Mouse (Mus musculus) layer of hippocampus, adult 18-20 months (tissue): ENCODE data around the gene Erbb2. TPM values are rescaled to one million over a fixed set of nuclear protein-coding genes. Genes with fewer than 3 reads are reported as not detected.
A peak's percentile ranks its signal among the peaks of the same experiment; 100 is the strongest.
"Not testable (repeated sequence)": the region's sequence is repeated elsewhere in the genome, so short reads cannot be mapped to it uniquely, and the experiment has no call there.

Experiments used
- DNase-seq, 2 experiments: peaks; one replicate each; pipeline ENCODE4 v3.0.0; 2022; ENCODE audit warnings: low spot score in 2 of 2
- long read RNA-seq: library from polyadenylated mRNA; stranded (forward); transcript quantifications from one replicate; pipeline ENCODE4 v2.0.0, GENCODE M21; 2021
- total RNA-seq, 2 experiments: library from RNA; stranded (reverse); gene quantifications; 2 replicates each; pipeline ENCODE4 v1.2.3; 2021

Erbb2 gene
- total RNA-seq, result 1 to 10 TPM; 1.4 to 1.9 TPM
- long read RNA-seq, full-length matches to known transcripts, result 3 of 3 reads
- long read RNA-seq, partial matches to known transcripts, result 0 of 3 reads
- long read RNA-seq, other reads (novel, unspliced or antisense), result 0 of 3 reads

DNA sequence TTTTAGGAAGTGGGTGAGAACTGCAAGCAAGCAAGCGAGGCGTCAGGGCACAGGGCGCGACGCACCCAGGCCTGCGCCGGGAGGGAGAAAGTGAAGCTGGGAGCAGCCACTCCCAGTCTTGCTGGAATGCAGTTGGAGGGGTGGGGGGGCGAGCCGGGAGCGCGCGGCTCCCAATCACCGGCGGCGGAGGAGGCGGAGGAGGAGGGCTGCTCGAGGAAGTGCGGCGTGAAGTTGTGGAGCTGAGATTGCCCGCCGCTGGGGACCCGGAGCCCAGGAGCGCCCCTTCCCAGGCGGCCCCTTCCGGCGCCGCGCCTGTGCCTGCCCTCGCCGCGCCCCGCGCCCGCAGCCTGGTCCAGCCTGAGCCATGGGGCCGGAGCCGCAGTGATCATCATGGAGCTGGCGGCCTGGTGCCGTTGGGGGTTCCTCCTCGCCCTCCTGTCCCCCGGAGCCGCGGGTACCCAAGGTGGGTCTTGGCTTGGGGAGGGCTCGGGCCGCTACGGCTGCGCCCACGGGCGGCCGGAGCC lies at the start of gene Erbb2:
Erbb2 (plus strand) TSS at position 198 of the 524 bp plus-strand sequence.
- DNase-seq, result no peak

DNA sequence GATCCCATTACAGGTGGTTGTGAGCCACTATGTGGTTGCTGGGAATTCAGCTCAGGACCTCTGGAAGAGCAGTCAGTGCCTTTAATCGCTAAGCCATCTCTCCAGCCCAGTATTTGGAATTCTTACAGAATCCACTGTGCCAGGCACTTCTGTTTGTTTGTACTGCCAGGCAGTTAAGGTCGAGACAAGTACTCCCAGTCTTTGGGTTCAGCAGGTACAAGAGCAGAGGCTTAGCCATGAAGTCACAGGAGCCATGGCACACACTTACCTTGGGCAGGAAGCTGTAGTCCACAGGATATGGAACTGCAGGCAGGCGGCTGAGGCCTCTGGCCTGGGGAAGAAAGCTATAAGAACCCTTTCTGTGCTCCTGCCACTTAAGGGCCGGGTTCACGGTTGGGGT lies 48.5 kb upstream of the Erbb2 start:
- no peak for DNase-seq

DNA sequence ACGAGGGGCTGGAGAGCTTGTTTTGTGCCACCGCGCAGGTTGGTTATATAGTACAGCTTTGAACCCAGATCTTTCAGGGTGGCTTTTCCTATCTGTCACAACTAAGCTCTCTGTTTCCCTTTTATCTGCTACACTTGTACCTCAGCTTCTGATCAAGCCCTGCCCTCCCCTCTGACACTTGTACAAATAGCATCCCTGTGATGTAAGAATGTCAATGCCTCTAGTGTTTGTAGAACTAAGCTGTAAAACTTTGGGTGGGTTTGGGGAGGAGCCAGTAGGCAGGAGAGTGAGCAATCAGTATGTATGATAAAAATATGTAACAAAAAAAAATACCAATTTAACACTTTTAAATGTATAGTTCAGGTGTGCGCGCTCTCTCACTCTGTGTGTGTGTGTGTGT lies 47.9 kb upstream of the Erbb2 start:
- DNase-seq, result no peak

DNA sequence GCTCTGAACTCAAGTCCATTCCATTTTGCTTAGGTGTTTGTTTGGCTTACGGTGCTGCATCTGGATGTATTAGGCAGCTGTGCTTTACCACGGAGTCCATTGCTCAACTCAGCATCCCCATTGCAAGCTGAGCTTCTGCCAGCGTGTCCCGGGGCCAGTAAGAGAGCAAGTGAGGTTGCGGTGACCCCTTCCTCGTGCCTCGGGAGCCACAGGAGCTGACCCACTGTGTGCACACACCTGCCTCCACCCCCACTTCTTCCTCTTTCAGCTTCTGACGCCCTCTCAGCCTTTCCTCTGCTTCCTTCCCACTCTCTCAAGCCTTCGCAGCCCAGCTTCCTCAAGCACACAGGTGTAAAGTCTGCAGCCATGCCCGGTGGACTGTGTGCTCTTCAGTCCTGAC lies 46.0 kb upstream of the Erbb2 start:
- DNase-seq, result no peak

DNA sequence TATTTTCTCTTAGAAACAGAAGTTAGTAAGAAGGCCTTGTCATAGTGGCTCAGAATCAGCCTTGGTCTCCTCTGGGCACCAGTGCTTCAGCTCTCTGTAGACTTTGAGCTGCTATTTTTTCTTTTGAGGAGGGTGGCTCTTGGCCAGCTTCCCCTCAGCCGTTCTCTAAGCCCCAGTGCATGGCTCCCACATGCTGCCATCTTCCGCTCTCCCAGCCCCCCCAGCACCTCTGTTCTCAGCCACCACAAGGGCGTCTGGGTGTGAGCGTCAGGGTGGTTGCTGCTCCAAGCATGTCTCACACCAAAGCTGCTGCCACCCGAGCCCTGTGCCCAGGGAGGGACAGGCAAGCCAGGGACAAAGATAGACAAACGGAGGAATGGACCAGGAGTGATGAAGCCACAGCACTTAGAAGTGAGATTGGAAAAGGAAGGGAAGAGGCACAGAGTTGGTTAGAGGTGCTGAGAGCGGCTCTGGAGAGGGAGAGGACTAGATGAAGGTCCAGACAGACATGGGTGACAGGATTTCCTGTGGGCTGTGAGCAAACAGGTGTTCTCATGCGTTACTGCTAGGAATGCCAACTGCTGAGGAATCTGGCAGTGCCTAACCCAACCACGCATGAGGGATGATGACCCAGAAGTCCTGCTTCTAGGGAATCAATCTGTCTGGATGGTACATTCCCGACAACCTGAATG lies 45.0 kb upstream of the Erbb2 start:
- no peak for DNase-seq

DNA sequence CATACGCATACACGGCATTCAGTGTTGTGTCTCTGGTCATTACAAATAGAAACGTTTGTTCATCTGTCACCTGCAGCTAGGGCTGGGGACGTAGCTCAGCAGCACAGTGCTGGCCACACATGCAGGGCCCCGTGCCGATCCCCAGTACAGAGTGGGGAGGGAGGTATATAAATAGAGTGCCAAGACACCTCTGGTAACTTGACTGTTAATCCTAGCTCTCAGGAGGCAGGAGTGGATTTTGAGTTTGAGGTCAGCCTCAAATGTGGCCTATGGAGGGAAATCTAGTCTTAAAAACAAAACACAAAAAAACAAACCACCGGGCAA lies 44.4 kb upstream of the Erbb2 start:
- DNase-seq, result no peak

DNA sequence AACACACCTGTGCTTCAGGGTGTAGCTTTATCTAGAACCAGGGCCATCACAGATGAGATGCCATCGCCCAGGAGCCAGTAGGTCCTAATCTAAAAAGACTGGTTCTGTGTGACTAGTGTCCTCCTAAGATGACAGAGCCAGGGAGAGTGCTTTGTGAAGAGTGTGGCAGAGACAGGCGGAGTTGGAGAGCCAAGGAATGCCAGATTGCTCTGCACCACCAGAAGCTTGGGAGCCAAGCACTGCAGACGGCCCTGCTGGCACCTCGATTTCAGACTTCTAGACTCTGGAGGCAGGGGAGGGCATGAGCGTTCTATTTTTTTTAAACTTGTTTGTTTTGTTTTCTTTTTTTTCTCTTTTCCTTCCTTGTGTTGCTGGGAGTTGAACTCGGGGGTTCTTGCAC lies 42.9 kb upstream of the Erbb2 start:
- peak in 1 of 2 experiments; percentile 63 for DNase-seq

DNA sequence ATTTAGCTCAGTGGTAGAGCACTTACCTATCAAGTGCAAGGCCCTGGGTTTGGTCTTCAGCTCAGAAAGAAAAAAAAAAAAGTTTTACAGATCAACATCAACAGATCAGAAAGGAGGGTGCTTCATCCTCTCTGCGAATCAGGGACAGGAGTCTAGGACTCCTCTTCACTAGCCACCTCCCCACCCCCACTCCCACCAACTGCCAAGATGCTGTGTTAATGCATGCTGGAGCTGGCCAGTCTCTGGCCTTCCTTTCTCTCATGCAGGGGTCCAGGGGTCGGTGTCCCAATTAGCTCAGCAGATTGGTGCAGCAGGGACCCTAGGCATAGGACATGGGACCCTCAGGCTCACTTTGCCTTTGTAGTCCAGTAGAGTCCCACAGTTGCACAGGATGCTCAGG lies 41.7 kb upstream of the Erbb2 start:
- DNase-seq, result no peak

DNA sequence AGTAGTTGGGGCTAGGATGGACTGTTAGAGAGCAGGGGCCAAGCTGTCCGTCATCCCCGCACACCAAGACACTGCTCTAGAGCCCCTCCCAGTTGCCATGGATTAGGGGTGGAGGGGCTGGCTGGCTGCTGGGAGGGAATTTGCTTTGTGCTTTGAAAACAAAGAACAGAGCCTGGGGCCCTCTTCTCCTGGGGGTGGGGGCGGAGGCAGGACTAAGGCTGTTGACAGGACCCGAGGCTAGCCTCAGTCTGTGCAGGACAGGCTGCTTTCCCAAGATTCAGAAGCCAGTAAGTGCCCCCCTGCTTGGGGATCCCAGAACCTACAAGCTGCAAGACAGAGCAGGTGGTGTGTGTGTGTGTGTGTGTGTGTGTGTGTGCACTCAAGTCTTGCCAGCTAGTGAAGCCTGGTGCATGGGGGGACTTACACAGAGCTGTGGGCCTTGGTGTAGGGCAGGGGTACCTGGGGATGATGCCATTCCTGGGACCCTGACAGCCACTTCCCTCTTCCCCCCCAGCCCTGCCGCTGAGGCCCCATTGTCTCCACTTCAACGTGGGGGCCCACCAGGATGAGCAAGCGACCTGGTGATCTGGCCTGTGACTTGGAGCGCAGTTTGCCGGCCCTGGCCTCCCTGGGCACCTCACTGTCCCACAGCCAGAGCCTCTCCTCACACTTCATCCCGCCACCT lies 40.6 kb upstream of the Erbb2 start:
- DNase-seq, result no peak

DNA sequence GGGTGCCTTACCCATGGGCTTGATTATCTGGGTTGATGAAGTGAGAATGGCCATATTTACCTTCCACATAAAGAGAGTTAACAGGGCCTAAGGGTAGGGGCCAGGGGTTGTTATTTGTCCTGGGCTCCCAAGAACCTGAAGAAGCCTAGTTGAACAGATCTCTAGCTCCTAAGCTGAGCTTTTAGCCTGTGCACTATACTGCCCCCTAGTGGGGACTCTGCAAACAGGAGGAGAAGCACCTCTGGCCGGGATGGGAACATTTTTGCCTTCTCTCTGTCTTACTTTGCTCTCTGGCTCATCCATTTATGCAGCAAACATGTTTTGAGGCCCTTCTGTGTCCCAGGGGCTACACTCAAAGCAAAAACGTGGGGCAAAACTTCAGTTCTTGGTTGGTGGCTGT lies 39.9 kb upstream of the Erbb2 start:
- DNase-seq, result peak in 1 of 2 experiments; percentile 75

DNA sequence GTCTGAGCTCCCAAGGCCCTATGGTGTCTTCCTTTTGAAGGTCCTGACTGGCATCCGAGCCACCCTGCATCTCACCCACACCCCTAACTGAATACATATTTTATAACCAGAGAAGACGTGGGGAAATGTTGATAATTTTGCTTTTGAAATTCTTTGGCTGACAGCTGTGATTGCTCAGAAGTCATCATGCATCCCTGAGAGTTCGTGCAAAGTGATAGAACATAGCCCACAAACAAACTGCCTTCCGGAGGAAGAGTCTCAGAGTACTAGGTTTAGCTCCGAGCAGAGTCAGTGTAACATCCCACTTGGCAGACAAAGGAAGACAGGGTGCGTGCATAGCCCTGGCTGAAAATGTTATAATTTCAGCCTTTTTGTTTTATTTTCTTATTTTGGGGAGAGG lies 39.0 kb upstream of the Erbb2 start:
- DNase-seq, result peak in 1 of 2 experiments; percentile 62

DNA sequence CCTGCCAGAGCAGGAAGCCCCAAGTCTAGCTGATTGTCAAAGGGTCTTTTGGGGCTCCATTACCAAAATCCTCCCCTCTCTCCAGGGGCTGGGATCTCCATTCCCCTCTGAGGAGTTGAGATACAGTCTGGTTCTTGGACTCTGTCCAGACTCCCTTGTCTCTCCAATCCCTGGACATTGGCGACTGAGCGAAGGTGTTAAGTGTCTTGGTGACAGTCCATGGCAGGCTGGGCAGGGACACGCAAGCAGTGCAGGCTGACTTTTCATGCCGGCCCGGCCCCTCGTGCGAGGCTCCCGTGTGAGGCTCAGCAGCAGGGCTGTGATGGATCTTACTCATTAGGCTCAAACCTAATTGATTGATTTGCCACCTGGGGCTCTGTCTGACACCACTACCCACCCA lies 38.0 kb upstream of the Erbb2 start:
- DNase-seq, result no peak

DNA sequence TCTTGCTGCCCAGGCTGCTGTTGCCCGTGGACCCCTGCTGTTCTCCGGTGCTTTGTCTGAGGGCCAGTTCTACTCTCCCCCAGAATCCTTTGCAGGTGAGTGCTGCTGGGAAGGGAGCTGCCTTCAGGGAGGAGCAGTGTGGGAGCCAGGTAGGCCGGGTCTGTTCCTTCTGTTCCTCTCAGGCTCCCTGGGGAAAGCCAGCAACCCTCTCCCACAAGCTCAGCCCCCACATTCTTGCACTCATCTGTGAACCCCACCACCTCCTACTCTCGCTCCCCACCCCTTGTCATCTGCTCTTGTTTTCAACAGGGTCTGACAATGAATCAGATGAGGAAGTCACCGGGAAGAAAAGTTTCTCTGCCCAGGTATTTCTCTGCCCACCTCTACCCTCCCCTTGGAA lies 35.5 kb upstream of the Erbb2 start:
- DNase-seq, result peak in 1 of 2 experiments; percentile 45

DNA sequence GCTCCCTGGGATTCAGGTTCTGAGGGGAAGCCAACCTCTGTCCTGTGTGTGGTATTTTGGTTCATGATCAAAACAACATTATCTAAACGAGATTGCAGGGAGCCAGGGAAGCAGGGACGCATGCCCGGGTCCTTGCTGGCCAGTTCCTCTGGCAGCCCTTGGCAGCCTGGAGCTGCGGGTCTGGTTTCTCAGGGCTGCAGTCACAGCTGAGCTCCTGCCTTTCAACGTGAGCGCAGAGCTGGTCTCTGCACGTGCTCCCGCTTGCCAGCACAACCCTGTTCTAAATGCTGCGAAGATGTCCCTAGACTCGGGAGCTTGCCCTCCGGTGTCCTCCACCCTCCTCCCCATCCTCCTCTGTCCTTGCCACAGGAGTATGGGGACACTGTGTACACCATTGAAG lies 34.5 kb upstream of the Erbb2 start:
- no peak for DNase-seq

DNA sequence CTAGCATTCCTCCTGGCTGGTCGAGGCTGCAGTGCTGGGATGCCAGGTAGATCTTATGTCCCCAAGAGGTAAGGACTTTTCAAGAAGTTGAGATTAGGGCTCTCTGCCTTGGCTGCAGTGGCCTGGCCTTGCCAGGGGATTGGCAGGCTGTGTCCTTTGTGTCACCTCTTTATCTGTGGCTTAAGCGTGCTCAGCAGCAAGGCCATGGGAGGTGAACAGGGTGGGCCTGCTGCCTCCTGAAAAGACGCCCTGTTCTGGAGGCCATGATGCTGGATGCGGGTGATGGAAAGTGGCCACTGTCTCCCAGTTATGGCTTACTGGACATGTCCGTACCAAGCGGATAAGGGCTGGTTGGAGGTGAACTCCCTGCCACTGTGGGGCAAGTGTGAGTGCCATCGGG lies 32.9 kb upstream of the Erbb2 start:
- DNase-seq, result no peak

DNA sequence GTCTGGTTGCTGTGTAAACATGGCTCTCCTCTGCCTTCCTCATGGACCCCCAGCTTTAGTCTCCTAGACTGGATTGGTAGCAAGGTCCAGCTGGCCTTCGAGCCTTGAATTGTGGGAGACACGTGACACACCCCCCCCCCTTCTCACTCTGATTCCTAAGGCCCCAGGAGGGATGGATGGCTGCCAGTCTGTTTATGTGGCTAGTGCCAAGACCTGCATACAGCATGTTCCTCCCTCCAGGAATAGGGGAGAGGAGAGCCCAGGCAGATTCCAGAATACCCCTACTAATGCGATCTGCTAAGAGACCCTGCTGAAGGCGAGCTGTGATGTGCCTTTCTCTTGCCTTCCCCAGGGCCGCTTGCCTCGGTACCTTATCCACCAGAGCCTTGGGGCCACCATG lies 32.2 kb upstream of the Erbb2 start:
- no peak for DNase-seq

DNA sequence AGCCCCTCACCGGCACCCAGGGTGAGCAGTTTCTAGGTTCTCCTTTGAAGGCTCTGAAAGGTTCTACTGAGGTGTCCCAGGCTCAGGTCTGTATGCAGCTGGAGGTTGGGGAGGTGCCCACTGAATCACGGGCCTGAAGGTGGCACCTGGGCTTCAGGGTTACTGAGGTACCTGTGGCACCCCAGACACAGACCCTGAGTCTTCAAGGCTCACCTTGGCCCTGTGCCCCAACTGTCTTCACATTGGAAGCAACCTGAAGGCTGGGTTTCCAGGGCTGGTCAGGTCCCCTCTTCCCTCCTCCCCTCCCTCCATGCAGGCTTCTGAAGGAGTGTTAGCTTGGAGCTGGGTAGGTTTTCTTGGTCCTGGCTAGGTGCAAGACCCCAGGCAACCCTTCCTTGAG lies 30.6 kb upstream of the Erbb2 start:
- DNase-seq, result no peak

DNA sequence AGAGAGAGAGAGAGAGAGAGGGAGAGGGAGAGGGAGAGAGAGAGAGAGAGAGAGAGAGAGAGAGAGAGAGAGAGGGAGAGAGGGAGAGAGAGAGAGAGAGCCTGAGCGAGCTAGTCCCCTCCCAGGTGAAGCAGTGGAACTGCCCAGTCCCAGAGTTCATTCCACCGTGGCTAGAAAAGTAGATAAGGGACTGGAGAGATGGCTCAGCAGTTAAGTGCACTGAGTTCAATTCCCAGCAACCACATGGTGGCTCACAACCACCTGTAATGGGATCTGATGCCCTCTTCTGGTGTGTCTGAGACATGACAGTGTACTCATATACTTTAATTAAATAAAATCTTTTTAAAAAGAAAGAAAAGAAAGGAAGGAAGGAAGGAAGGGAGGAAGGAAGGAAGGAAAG lies 29.9 kb upstream of the Erbb2 start:
- DNase-seq, result not testable (repeated sequence)

DNA sequence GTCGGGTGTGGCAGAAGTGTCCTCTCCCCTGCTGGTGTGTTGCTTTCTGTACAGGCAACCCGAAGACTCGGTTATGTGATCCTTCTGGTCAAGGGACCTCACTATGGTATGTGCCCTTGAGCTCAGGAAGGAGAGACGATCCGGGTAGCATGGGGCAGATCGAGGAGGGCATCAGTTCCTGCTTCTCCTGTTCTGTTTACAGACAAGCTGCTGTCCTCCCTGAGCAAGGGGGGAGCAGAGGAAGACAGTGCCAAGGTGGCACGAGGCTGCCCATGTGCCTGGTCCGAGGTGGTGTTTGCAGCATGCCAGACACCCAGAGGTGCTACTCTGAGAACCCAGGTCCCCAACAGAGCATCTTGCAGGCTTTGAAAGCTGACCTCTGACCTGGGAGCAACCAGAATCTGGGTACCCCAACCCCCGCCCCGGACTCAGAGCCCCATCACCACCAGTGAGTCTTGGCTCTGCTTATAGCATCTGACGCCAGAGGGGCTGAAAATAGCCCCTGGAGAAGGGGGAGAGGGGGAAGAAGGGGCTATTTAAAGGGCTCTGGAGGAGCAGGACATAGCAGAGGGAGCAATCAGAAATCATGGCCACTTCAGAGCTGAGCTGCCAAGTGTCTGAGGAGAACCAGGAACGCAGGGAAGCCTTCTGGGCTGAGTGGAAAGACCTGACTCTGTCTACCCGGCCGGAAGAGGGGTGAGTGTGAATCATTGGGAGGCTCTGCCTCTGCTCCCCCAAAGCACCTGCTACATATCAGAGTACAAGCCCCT lies 28.8 kb upstream of the Erbb2 start, which contains the start of gene Tcap:
Tcap (plus strand) TSS at position 551 of the 770 bp plus-strand sequence.
- DNase-seq, result no peak

DNA sequence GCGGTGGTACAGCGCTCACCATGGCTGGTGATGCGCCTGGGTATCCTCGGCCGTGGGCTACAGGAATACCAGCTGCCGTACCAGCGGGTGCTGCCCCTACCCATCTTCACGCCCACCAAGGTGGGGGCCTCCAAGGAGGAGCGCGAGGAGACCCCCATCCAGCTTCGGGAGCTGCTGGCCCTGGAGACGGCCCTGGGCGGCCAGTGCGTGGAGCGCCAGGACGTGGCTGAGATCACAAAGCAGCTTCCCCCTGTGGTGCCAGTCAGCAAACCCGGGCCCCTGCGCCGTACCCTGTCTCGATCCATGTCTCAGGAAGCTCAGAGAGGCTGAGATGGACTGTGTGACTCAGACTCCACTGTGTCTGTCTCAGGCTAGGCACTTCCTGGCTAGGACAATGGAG lies 28.1 kb upstream of the Erbb2 start:
- no peak for DNase-seq

DNA sequence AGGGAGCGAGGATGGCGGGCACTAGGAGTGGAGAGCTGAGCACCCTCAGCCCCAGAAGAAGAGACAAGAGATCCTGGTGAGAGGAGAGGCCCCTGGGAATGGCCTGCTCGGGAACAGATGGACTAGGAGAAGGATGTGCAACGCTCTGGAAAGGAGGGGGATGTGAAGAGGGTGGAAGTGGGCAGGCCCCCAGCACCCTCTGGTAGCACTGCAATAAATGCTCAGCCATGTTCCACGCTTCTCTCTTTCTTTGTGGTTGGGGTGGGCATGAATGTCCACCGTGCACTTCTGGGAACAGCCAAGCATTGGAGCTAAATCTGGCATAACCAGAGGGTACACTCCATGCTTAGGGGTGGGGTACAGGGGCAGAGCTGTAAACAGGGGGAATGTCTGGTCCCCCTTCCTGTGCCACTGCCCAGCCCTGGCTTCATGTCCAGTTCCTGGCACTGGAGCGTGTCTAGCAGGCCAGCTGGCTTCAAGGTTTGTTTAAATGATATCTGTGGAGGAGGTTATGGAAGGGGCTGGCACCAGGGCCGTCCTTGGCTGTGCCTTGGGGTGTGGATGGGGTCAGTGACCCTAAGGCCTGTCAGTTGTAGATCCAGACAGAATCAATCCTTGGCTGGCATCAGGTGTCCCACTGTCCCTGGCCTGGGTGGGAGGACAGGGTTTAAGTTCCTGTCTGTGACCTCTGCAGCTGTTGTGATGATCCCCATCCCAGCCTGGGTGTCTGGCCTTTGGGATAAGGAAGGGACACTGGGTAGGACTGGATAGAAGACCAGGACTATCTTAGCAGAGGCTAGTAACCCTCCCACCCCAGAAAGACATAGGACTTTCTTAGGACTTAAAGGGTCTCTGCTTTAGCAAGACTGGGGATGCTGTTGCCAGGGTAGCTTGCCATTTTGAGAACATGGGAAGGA lies 27.3 kb upstream of the Erbb2 start:
- DNase-seq, result no peak
